ENCODE assay signal across 11 mouse cellular contexts in the genomic region with DNA sequence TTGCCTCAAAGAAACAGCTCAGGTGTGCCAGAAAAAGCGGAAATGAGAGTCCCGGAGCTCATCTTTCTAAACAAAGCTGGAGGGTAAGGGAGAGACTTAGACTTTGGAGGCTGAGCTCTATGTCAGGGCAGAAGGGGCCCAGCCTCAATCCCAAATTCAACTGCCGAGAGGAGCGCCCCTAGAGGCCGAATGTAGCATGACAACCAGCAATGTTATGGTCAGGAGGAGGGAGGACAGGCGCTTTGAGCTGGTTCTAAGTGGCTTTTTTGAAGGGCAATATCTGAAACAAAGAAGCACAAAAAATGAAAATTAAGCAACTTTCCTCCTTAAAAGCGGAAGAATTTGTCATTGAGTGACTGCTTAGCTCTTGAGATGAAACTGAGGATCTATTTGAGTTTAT. TPM values are rescaled to one million over a fixed set of nuclear protein-coding genes. Genes with fewer than 3 reads are reported as not detected.
A peak's percentile ranks its signal among the peaks of the same experiment; 100 is the strongest.
DNase-seq lines count a peak whose midpoint lies in the region; ATAC-seq and TF ChIP-seq lines count a peak whose summit lies in the region.
"Not testable (repeated sequence)": the region's sequence is repeated elsewhere in the genome, so short reads cannot be mapped to it uniquely, and the experiment has no call there.
"Had no signal": no experiment of that assay in that cellular context is flagged by ENCODE, and none has a peak within 500 bp of the region (broad histone marks: within the 10 kb centered on the region; RNA-seq: fewer than 3 reads in every experiment).

No protein-coding gene starts in this region.

- not testable (repeated sequence) for ATAC-seq in hindbrain, embryonic 11.5 days (ENCODE audit: low FRiP score)
- peak; percentile 53 for ATAC-seq in megakaryocyte progenitor cell, adult 5-6 weeks (replicated peaks; ENCODE audit: poor library complexity)

- H3K4me3 ChIP-seq in forebrain, embryonic 10.5 days; hindbrain, embryonic 11.5 days (ENCODE audit: low read depth, low read length); small intestine, adult 2 months (ENCODE audit: low read depth, low read length): not testable (repeated sequence)

- H3K4me1 ChIP-seq in forebrain, embryonic 10.5 days; hindbrain, embryonic 11.5 days (replicated peaks; ENCODE audit: control insufficient read depth, insufficient read depth, low read length); small intestine, adult 2 months (ENCODE audit: control insufficient read depth, insufficient read depth, insufficient read length, low read length): not testable (repeated sequence)

- H3K27ac ChIP-seq in forebrain, embryonic 10.5 days; hindbrain, embryonic 11.5 days (ENCODE audit: low read depth, low read length); small intestine, adult 2 months (ENCODE audit: insufficient read depth, low read depth, low read length): not testable (repeated sequence)

- WGBS in forebrain, embryonic 10.5 days = 13% methylated on average over 5 of the region's 7 CpGs
- 12% methylated on average over 5 of the region's 7 CpGs for WGBS in hindbrain, embryonic 11.5 days
- 28% methylated on average over 5 of the region's 7 CpGs for WGBS in small intestine, adult 2 months

- not testable (repeated sequence) for H3K9me3 ChIP-seq in forebrain, embryonic 10.5 days; hindbrain, embryonic 11.5 days (ENCODE audit: control insufficient read depth, low read length)

- peak; percentile 48; the same call in 1 of the 2 replicates for TF ChIP-seq CTCF in small intestine, adult 2 months (IDR thresholded peaks at IDR 0.05; ENCODE audit: extremely low read depth, insufficient read length, insufficient replicate concordance, low read depth, low read length)

- not testable (repeated sequence) for H3K36me3 ChIP-seq in forebrain, embryonic 10.5 days (replicated peaks); hindbrain, embryonic 11.5 days (ENCODE audit: control insufficient read depth, insufficient read depth, low read length); small intestine, adult 2 months (ENCODE audit: control insufficient read depth, insufficient read depth, low read length)

- H3K27me3 ChIP-seq in forebrain, embryonic 10.5 days (ENCODE audit: poor library complexity, severe bottlenecking); hindbrain, embryonic 11.5 days (ENCODE audit: control insufficient read depth, insufficient read depth, low read length); small intestine, adult 2 months (ENCODE audit: control insufficient read depth, insufficient read depth, low read length): not testable (repeated sequence)

- not testable (repeated sequence) for H3K9ac ChIP-seq in hindbrain, embryonic 11.5 days (ENCODE audit: low read depth, low read length)

- DNase-seq in MEL-GATA-1-ER (ENCODE audit: extremely low read depth, low read depth) = peak; percentile 2
- DNase-seq in c-Kit-positive CD71-positive TER-119-negative erythroid progenitor cells, embryonic 14.5 days (ENCODE audit: low read depth) = peak; percentile 14
- DNase-seq in forebrain, embryonic 10.5 days (ENCODE audit: extremely low spot score, low spot score) = peak; percentile 51
- DNase-seq in hindbrain, embryonic 11.5 days (ENCODE audit: low spot score) = peak; percentile 69
- DNase-seq in left cerebral cortex, adult 18-20 months (ENCODE audit: low spot score in 2 of 2) = peak; percentile 9 to 22
- DNase-seq in thymus, postnatal 4 days = peak; percentile 85

- not testable (repeated sequence) for TF ChIP-seq POLR2A in small intestine, adult 2 months (IDR thresholded peaks at IDR 0.05; ENCODE audit: low read depth, low read length)

- not testable (repeated sequence) for H3K4me2 ChIP-seq in hindbrain, embryonic 11.5 days (replicated peaks; ENCODE audit: low read depth, low read length)

RNA-seq across cellular contexts. Expression of a gene that starts 7.0 kb away (rescaled TPM):
- not detected in 2 replicates for polyA plus RNA-seq in forebrain, embryonic 10.5 days (2016; fragmentation: Nextera tagmentation; extraction: Ambion mirVana)
- polyA plus RNA-seq in hindbrain, embryonic 11.5 days (2014; fragmentation: Nextera tagmentation; extraction: Ambion mirVana) = not detected in 2 replicates
- total RNA-seq in left cerebral cortex, adult 18-20 months (2021) = 1 to 10 TPM; 1.9 to 2.3 TPM
- total RNA-seq in megakaryocyte progenitor cell, adult 5-6 weeks (2015) = 6,745 and 7,533 TPM in 2 replicates
- total RNA-seq in megakaryocyte progenitor cell, adult 5-6 weeks (2017) = 1,802 and 2,622 TPM in 2 replicates
- 13.0 and 15.2 TPM in 2 replicates for polyA plus RNA-seq in small intestine, adult 2 months (2012; rRNA removed)

RNA-seq across cellular contexts. Expression of a gene that starts 36.3 kb away (rescaled TPM):
- not detected in 2 replicates for polyA plus RNA-seq in forebrain, embryonic 10.5 days (2016; fragmentation: Nextera tagmentation; extraction: Ambion mirVana)
- not detected in 2 replicates for polyA plus RNA-seq in hindbrain, embryonic 11.5 days (2014; fragmentation: Nextera tagmentation; extraction: Ambion mirVana)
- not detected for total RNA-seq in left cerebral cortex, adult 18-20 months (2021)
- 12.4 and 16.4 TPM in 2 replicates for total RNA-seq in megakaryocyte progenitor cell, adult 5-6 weeks (2015)
- 4.2 and 5.1 TPM in 2 replicates for total RNA-seq in megakaryocyte progenitor cell, adult 5-6 weeks (2017)
- not detected in 2 replicates for polyA plus RNA-seq in small intestine, adult 2 months (2012; rRNA removed)
- total RNA-seq: heart, postnatal 25 days; layer of hippocampus, postnatal 36 days had no signal
- polyA plus RNA-seq: forebrain, embryonic 16.5 days had no signal

Comparison
In these comparisons a context has a peak if more than half of its experiments do, and no peak if none do; other contexts are left out.
1. DNase-seq: peak in every context shown above with its lines; median percentile 85 in thymus, postnatal 4 days; 69 in hindbrain, embryonic 11.5 days; 51 in forebrain, embryonic 10.5 days; 16 in left cerebral cortex, adult 18-20 months; 14 in c-Kit-positive CD71-positive TER-119-negative erythroid progenitor cells, embryonic 14.5 days; 2 in MEL-GATA-1-ER.
2. RNA of a gene that starts 7.0 kb away (polyA plus RNA-seq): 13.0 to 15.2 TPM in small intestine, adult 2 months; not detected in hindbrain, embryonic 11.5 days and not detected in forebrain, embryonic 10.5 days; every median in the first group is over 10 times any median in the second.